Mouse (Mus musculus): Measurements from ENCODE around the gene Tgfb1i1.

DNA sequence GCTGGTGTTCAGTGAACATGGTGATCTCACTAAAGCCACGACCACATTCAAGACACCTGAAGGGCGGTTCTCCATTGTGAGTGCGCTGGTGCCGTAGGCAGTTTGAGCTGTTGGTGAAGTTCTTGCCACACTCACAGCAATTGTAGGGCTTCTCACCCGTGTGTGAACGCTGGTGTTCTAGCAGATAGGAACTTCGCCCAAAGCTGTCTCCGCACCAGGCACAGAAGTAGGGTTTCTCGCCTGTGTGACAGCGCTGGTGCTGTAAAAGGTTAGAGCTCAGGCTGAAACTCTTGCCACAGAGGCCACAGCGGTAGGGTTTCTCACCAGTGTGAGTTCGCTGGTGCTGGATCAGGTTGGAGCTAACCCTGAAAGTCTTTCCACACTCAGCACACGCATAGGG lies 10.2 kb upstream of the Tgfb1i1 start:
- no peak for TF ChIP-seq CTCF (conservative IDR thresholded peaks at IDR 0.05; ENCODE audit: low read length)
- TF ChIP-seq POU5F1 (IDR thresholded peaks at IDR 0.05; ENCODE audit: borderline replicate concordance, low read length) = no peak

Measured in E14TG2a.4 (cell line).